In genomic region chr1:121567521-121568489, GRCm38 (mm10) we compare ENCODE assay signal across 8 mouse cellular contexts. TPM values are rescaled to one million over a fixed set of nuclear protein-coding genes. Genes with fewer than 3 reads are reported as not detected.
DNase-seq lines count a peak whose midpoint lies in the region; ATAC-seq and TF ChIP-seq lines count a peak whose summit lies in the region.

Ddx18 (minus strand) TSS chr1:121567989.

- peak; percentile 63 for TF ChIP-seq CTCF in ES-Bruce4 (IDR thresholded peaks at IDR 0.05; ENCODE audit: low read depth, low read length)
- peak; percentile 90 for TF ChIP-seq CTCF in liver, postnatal 0 days (IDR thresholded peaks at IDR 0.05; ENCODE audit: low read depth)

- peaks cover 27% of the 10 kb centered on the region for H3K36me3 ChIP-seq in ES-Bruce4 (ENCODE audit: control insufficient read depth, insufficient read depth, low read length, poor library complexity, severe bottlenecking)
- H3K36me3 ChIP-seq in forebrain, embryonic 13.5 days (ENCODE audit: poor library complexity, severe bottlenecking) = peaks cover 27% of the 10 kb centered on the region
- peaks cover 18% of the 10 kb centered on the region for H3K36me3 ChIP-seq in liver, postnatal 0 days (replicated peaks; ENCODE audit: insufficient read depth, low read length)
- peaks cover 19% of the 10 kb centered on the region for H3K36me3 ChIP-seq in neural tube, embryonic 14.5 days (ENCODE audit: control insufficient read depth, insufficient read depth, low read length)

- H3K4me3 ChIP-seq in ES-Bruce4 (ENCODE audit: low read depth, low read length) = peak within 1 kb of the TSS; percentile 89
- peak within 1 kb of the TSS; percentile 80 for H3K4me3 ChIP-seq in forebrain, embryonic 13.5 days
- H3K4me3 ChIP-seq in liver, postnatal 0 days (ENCODE audit: low read depth, low read length) = peak within 1 kb of the TSS; percentile 75
- peak within 1 kb of the TSS; percentile 67 for H3K4me3 ChIP-seq in neural tube, embryonic 14.5 days (ENCODE audit: low read depth, low read length)

- no peak within 1 kb of the TSS for H3K27ac ChIP-seq in ES-Bruce4 (ENCODE audit: insufficient read depth, low read length)
- H3K27ac ChIP-seq in forebrain, embryonic 13.5 days = peak within 1 kb of the TSS; percentile 48
- peak within 1 kb of the TSS; percentile 66 for H3K27ac ChIP-seq in liver, postnatal 0 days (ENCODE audit: low read depth)
- H3K27ac ChIP-seq in neural tube, embryonic 14.5 days (ENCODE audit: low read depth, low read length) = peak within 1 kb of the TSS; percentile 28; the same call in 1 of the 2 replicates

- H3K9ac ChIP-seq in ES-Bruce4 (ENCODE audit: low read depth, poor library complexity, severe bottlenecking) = peak within 1 kb of the TSS; percentile 86
- peak within 1 kb of the TSS; percentile 77 for H3K9ac ChIP-seq in forebrain, embryonic 13.5 days
- H3K9ac ChIP-seq in liver, postnatal 0 days (replicated peaks) = peak within 1 kb of the TSS; percentile 84
- H3K9ac ChIP-seq in neural tube, embryonic 14.5 days (replicated peaks; ENCODE audit: low read depth, low read length) = peak within 1 kb of the TSS; percentile 62

- TF ChIP-seq POLR2A in ES-Bruce4 (IDR thresholded peaks at IDR 0.05; ENCODE audit: insufficient read depth, low read length) = no peak

- WGBS in forebrain, embryonic 13.5 days = 6% methylated on average over 53 of the region's 53 CpGs
- WGBS in large intestine, adult 2 months = 7% methylated on average over 53 of the region's 53 CpGs
- WGBS in liver, postnatal 0 days (ENCODE audit: insufficient replicate concordance) = 6% methylated on average over 53 of the region's 53 CpGs
- 7% methylated on average over 53 of the region's 53 CpGs for WGBS in neural tube, embryonic 14.5 days

- H3K27me3 ChIP-seq in ES-Bruce4 (ENCODE audit: control insufficient read depth, insufficient read depth, low read length, poor library complexity, severe bottlenecking) = no peaks in the 10 kb centered on the region
- no peaks in the 10 kb centered on the region for H3K27me3 ChIP-seq in forebrain, embryonic 13.5 days
- no peaks in the 10 kb centered on the region for H3K27me3 ChIP-seq in liver, postnatal 0 days (ENCODE audit: insufficient read depth, low read length)
- H3K27me3 ChIP-seq in neural tube, embryonic 14.5 days (ENCODE audit: control insufficient read depth, insufficient read depth, low read length) = no peaks in the 10 kb centered on the region

- H3K9me3 ChIP-seq in ES-Bruce4 (replicated peaks; ENCODE audit: control insufficient read depth, insufficient read depth, low read length, poor library complexity, severe bottlenecking) = peaks cover 7% of the 10 kb centered on the region; the same call in 1 of the 2 replicates
- H3K9me3 ChIP-seq in forebrain, embryonic 13.5 days (replicated peaks) = no peaks in the 10 kb centered on the region
- H3K9me3 ChIP-seq in liver, postnatal 0 days (ENCODE audit: low read length) = no peaks in the 10 kb centered on the region
- H3K9me3 ChIP-seq in neural tube, embryonic 14.5 days (ENCODE audit: control insufficient read depth, low read length) = no peaks in the 10 kb centered on the region

- peak; percentile 97 to 99 for DNase-seq in heart, postnatal 10 days
- DNase-seq in large intestine, adult 2 months (ENCODE audit: low read depth, low spot score) = peak; percentile 89
- peak; percentile 96 for DNase-seq in liver, postnatal 0 days
- DNase-seq in testis, postnatal 10 days (ENCODE audit: low spot score) = peak; percentile 99

- ATAC-seq in cerebellum, adult (ENCODE audit: insufficient number of reproducible peaks, low FRiP score, low TSS enrichment) = peak; percentile 94
- peak; percentile 99 for ATAC-seq in forebrain, embryonic 13.5 days
- peak; percentile 98 for ATAC-seq in liver, postnatal 0 days
- peak; percentile 99 for ATAC-seq in neural tube, embryonic 14.5 days (ENCODE audit: low read depth)

- peak within 1 kb of the TSS; percentile 80 for H3K4me2 ChIP-seq in forebrain, embryonic 13.5 days
- peak within 1 kb of the TSS; percentile 88 for H3K4me2 ChIP-seq in liver, postnatal 0 days (ENCODE audit: low read depth, low read length)
- H3K4me2 ChIP-seq in neural tube, embryonic 14.5 days (ENCODE audit: low read depth, low read length) = peak within 1 kb of the TSS; percentile 83

- no peak for TF ChIP-seq EP300 in ES-Bruce4 (IDR thresholded peaks at IDR 0.05; ENCODE audit: insufficient read depth, low read depth, low read length)
- peak; percentile 63 for TF ChIP-seq EP300 in liver, postnatal 0 days (IDR thresholded peaks at IDR 0.05; ENCODE audit: low read depth)

- no peaks in the 10 kb centered on the region for H3K4me1 ChIP-seq in ES-Bruce4 (ENCODE audit: control insufficient read depth, insufficient read depth, low read length)
- peaks cover 8% of the 10 kb centered on the region for H3K4me1 ChIP-seq in forebrain, embryonic 13.5 days
- H3K4me1 ChIP-seq in liver, postnatal 0 days (ENCODE audit: insufficient read depth) = no peaks in the 10 kb centered on the region
- H3K4me1 ChIP-seq in neural tube, embryonic 14.5 days (ENCODE audit: control insufficient read depth, insufficient read depth, low read length) = peaks cover 8% of the 10 kb centered on the region

- intact Hi-C loops in heart, postnatal 10 days (cut with DNase I) = loop anchor here (5.0 kb wide), 2 partner anchors 136 to 241 kb away; partner anchors contain the start of gene Ccdc93

RNA-seq across cellular contexts. Expression of gene Ddx18, which starts in this region (rescaled TPM):
- 128 and 137 TPM in 2 replicates for polyA plus RNA-seq in ES-Bruce4 (2011; ENCODE audit: insufficient read depth, insufficient read length, low read depth, missing spikeins)
- polyA plus RNA-seq in forebrain, embryonic 13.5 days (2015; fragmentation: Nextera tagmentation; extraction: Ambion mirVana) = 68.6 and 75.3 TPM in 2 replicates
- 10 to 100 TPM; 16.2 to 20.2 TPM for total RNA-seq in heart, postnatal 10 days (2021)
- 25.0 and 25.9 TPM in 2 replicates for polyA plus RNA-seq in large intestine, adult 2 months (2012; rRNA removed)
- polyA plus RNA-seq in liver, postnatal 0 days (2015; fragmentation: Nextera tagmentation; extraction: Ambion mirVana) = 27.1 and 29.0 TPM in 2 replicates
- polyA plus RNA-seq in neural tube, embryonic 14.5 days (2014; fragmentation: Nextera tagmentation; extraction: Ambion mirVana) = 37.1 and 39.4 TPM in 2 replicates
